Mouse (Mus musculus): ENCODE results near the gene Olig3. TPM values are rescaled to one million over a fixed set of nuclear protein-coding genes. Genes with fewer than 3 reads are reported as not detected.

Gene Olig3
- total and polyA plus RNA-seq, 2 experiments, result not detected

- Histone ChIP-seq H3K4me3 (ENCODE audit: insufficient read depth, low read depth, low read length) (no peak overlapping the region), H3K9ac (ENCODE audit: low read depth, low read length) (no peak overlapping the region), H3K4me1 (ENCODE audit: control insufficient read depth, insufficient read depth, low read length) (no peaks in the 10 kb centered on the region), H3K27ac (replicated peaks; ENCODE audit: insufficient read depth, low read depth, low read length) (no peak overlapping the region), H3K79me2 (ENCODE audit: control insufficient read depth, insufficient read depth, low read length) (no peaks in the 10 kb centered on the region), H3K27me3 (ENCODE audit: control insufficient read depth, insufficient read depth, low read length) (peaks cover 32% of the 10 kb centered on the region), H3K36me3 (ENCODE audit: control insufficient read depth, insufficient read depth, low read length) (no peaks in the 10 kb centered on the region)
- DNase-seq (ENCODE audit: extremely low read depth, low read depth, low spot score), result no peak
- TF ChIP-seq POLR2A (IDR thresholded peaks at IDR 0.05; ENCODE audit: extremely low read depth, insufficient read depth, low read length) (no peak), CTCF (IDR thresholded peaks at IDR 0.05; ENCODE audit: low read depth, low read length) (no peak)
- 3% methylated on average over 63 of the region's 63 CpGs for WGBS
These were observed 648 bp downstream of the Olig3 start for GRCm38 (mm10) chr10:19356720-19357641.

GRCm38 (mm10) chr10:19357848-19358247 is 1.5 kb downstream of the Olig3 start:
- TF ChIP-seq POLR2A (IDR thresholded peaks at IDR 0.05; ENCODE audit: extremely low read depth, insufficient read depth, low read length), result no peak
- TF ChIP-seq CTCF (IDR thresholded peaks at IDR 0.05; ENCODE audit: low read depth, low read length), result no peak
- Histone ChIP-seq H3K36me3 (ENCODE audit: control insufficient read depth, insufficient read depth, low read length) (no peaks in the 10 kb centered on the region), H3K27ac (replicated peaks; ENCODE audit: insufficient read depth, low read depth, low read length) (no peak overlapping the region), H3K4me3 (ENCODE audit: insufficient read depth, low read depth, low read length) (no peak overlapping the region), H3K4me1 (ENCODE audit: control insufficient read depth, insufficient read depth, low read length) (no peaks in the 10 kb centered on the region; the same call in 1 of the 2 replicates), H3K27me3 (ENCODE audit: control insufficient read depth, insufficient read depth, low read length) (peaks cover 36% of the 10 kb centered on the region), H3K9ac (ENCODE audit: low read depth, low read length) (no peak overlapping the region), H3K79me2 (ENCODE audit: control insufficient read depth, insufficient read depth, low read length) (no peaks in the 10 kb centered on the region)
- WGBS, result 28% methylated on average over 5 of the region's 5 CpGs
- DNase-seq (ENCODE audit: extremely low read depth, low read depth, low spot score), result no peak

DNA sequence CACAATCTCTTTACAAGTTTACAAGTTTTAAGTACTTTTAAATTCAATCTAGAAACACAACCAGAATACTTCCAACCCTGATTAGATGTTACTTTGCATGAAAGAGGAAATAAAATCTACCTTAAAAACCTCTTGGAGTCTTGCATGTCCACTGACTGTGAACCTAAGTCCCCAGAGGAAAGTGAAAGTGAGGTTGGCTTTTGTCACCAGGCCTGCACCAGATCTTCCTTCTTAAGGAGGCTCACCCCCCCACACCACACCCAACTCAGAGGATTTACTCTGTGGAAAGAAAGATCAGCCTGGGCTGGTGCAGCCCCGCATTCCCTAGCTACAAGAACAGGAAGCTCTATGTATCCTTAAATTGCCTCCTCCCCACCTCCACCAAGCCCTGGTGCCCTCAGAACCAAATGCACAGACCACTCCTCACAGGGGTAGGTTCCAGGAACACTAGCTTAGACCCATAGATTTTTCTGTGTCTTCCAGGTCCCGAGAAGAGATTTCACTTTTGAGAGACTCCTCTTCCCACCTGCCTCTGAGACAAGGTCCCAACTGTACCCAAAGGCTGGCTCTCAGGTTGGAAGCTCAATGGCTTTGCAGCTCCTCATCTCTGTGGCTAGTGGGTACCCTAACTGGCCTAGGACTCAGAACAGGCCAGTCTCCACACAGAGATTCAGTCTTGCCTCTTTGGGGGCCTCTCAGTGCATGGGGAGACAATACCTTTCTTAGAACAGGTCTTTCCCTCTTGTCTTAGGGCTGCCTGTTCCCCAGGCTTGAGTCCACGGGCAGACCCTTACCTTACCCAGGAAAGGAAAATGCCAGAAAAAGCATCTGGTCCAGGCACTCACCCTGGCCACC is 4.3 kb downstream of the Olig3 start:
- no peak for DNase-seq (ENCODE audit: extremely low read depth, low read depth, low spot score)
- Histone ChIP-seq H3K4me1 (ENCODE audit: control insufficient read depth, insufficient read depth, low read length) (no peaks in the 10 kb centered on the region; the same call in 1 of the 2 replicates), H3K79me2 (ENCODE audit: control insufficient read depth, insufficient read depth, low read length) (no peaks in the 10 kb centered on the region), H3K27me3 (ENCODE audit: control insufficient read depth, insufficient read depth, low read length) (peaks cover 38% of the 10 kb centered on the region), H3K4me3 (ENCODE audit: insufficient read depth, low read depth, low read length) (no peak overlapping the region), H3K27ac (replicated peaks; ENCODE audit: insufficient read depth, low read depth, low read length) (no peak overlapping the region), H3K36me3 (ENCODE audit: control insufficient read depth, insufficient read depth, low read length) (no peaks in the 10 kb centered on the region), H3K9ac (ENCODE audit: low read depth, low read length) (no peak overlapping the region)
- WGBS, result 24% methylated on average over 3 of the region's 3 CpGs
- no peak for TF ChIP-seq CTCF (IDR thresholded peaks at IDR 0.05; ENCODE audit: low read depth, low read length)
- TF ChIP-seq POLR2A (IDR thresholded peaks at IDR 0.05; ENCODE audit: extremely low read depth, insufficient read depth, low read length), result no peak

GRCm38 (mm10) chr10:19361539-19362293 is 5.4 kb downstream of the Olig3 start:
- Histone ChIP-seq H3K4me1 (ENCODE audit: control insufficient read depth, insufficient read depth, low read length) (no peaks in the 10 kb centered on the region; the same call in 1 of the 2 replicates), H3K4me3 (ENCODE audit: insufficient read depth, low read depth, low read length) (no peak overlapping the region), H3K36me3 (ENCODE audit: control insufficient read depth, insufficient read depth, low read length) (no peaks in the 10 kb centered on the region), H3K79me2 (ENCODE audit: control insufficient read depth, insufficient read depth, low read length) (no peaks in the 10 kb centered on the region), H3K27me3 (ENCODE audit: control insufficient read depth, insufficient read depth, low read length) (peaks cover 38% of the 10 kb centered on the region), H3K9ac (ENCODE audit: low read depth, low read length) (no peak overlapping the region), H3K27ac (replicated peaks; ENCODE audit: insufficient read depth, low read depth, low read length) (no peak overlapping the region)
- no peak for TF ChIP-seq CTCF (IDR thresholded peaks at IDR 0.05; ENCODE audit: low read depth, low read length)
- TF ChIP-seq POLR2A (IDR thresholded peaks at IDR 0.05; ENCODE audit: extremely low read depth, insufficient read depth, low read length), result no peak
- DNase-seq (ENCODE audit: extremely low read depth, low read depth, low spot score), result peak; percentile 6
- WGBS, result 8% methylated on average over 23 of the region's 23 CpGs

DNA sequence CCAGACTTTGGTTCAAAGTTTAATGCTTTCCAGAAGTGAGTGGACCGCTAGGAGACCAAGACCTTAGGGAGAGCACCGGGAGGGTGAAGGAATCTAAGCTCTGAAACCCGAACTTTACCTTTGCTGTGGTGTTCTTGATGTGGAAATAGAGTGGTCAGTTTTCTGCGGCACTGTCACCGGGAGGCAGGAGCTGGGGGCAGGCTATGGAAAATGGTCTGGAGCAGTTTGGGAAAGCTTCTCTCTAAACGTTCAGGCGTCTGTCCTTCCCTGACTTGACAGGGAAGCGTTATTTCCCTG is 5.9 kb downstream of the Olig3 start:
- no peak overlapping the region for H3K27ac ChIP-seq (replicated peaks; ENCODE audit: insufficient read depth, low read depth, low read length)

More for the DNA sequence above, 5.9 kb downstream of the Olig3 start:
- Histone ChIP-seq H3K4me3 (ENCODE audit: insufficient read depth, low read depth, low read length) (no peak overlapping the region), H3K36me3 (ENCODE audit: control insufficient read depth, insufficient read depth, low read length) (no peaks in the 10 kb centered on the region), H3K27me3 (ENCODE audit: control insufficient read depth, insufficient read depth, low read length) (peaks cover 34% of the 10 kb centered on the region), H3K9ac (ENCODE audit: low read depth, low read length) (no peak overlapping the region), H3K4me1 (ENCODE audit: control insufficient read depth, insufficient read depth, low read length) (no peaks in the 10 kb centered on the region; the same call in 1 of the 2 replicates), H3K79me2 (ENCODE audit: control insufficient read depth, insufficient read depth, low read length) (no peaks in the 10 kb centered on the region)
- WGBS, result 4% methylated on average over 8 of the region's 8 CpGs
- DNase-seq (ENCODE audit: extremely low read depth, low read depth, low spot score), result no peak
- TF ChIP-seq POLR2A (IDR thresholded peaks at IDR 0.05; ENCODE audit: extremely low read depth, insufficient read depth, low read length) (no peak), CTCF (IDR thresholded peaks at IDR 0.05; ENCODE audit: low read depth, low read length) (no peak)
